In the genomic region with DNA sequence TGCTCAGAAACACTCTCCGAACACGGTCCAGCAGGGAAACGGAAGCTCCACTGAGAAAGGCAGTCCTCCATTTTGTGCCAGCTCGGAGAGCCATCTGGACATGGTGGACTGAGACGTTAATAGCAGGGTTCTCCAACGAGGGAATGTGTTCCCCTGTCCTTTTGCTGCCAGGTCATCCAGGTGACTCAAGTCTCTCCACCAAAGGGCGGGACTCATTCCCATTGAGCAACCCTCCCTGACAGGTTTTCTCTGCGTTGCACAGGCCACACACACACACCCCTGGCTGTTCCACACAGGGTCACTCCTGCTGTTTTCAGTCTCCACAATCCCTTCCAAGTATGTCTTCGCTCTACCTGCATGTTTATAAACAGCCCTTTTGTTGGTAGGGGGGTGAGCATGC, we compare ENCODE assay signal across 11 mouse cellular contexts.
"Had no signal": no experiment of that assay in that cellular context is flagged by ENCODE, and none has a peak within 500 bp of the region (broad histone marks: within the 10 kb centered on the region; RNA-seq: fewer than 3 reads in every experiment).

No protein-coding gene starts in this region.

- H3K4me2 ChIP-seq: limb, embryonic 13.5 days; midbrain, embryonic 13.5 days had no signal

- H3K4me3 ChIP-seq: layer of hippocampus, adult 2 months; limb, embryonic 13.5 days; midbrain, embryonic 13.5 days had no signal

- DNase-seq: kidney, adult 9 months; kidney, postnatal 10 days; kidney, postnatal 4 days; left cerebral cortex, postnatal 4 days; lung, adult 18-20 months; right cerebral cortex, postnatal 25 days; thymus, postnatal 4 days had no signal

- ATAC-seq: midbrain, embryonic 13.5 days had no signal

- H3K27ac ChIP-seq: layer of hippocampus, adult 2 months; limb, embryonic 13.5 days; liver, embryonic 14.5 days; midbrain, embryonic 13.5 days had no signal

- H3K9me3 ChIP-seq: limb, embryonic 13.5 days; midbrain, embryonic 13.5 days had no signal

- H3K36me3 ChIP-seq: limb, embryonic 13.5 days; midbrain, embryonic 13.5 days had no signal

- H3K27me3 ChIP-seq: limb, embryonic 13.5 days; midbrain, embryonic 13.5 days had no signal

- H3K9ac ChIP-seq: limb, embryonic 13.5 days; liver, embryonic 14.5 days; midbrain, embryonic 13.5 days had no signal

- H3K4me1 ChIP-seq: limb, embryonic 13.5 days had no signal
